Mouse (Mus musculus): ENCODE measurements around the gene Ube2s.

DNA sequence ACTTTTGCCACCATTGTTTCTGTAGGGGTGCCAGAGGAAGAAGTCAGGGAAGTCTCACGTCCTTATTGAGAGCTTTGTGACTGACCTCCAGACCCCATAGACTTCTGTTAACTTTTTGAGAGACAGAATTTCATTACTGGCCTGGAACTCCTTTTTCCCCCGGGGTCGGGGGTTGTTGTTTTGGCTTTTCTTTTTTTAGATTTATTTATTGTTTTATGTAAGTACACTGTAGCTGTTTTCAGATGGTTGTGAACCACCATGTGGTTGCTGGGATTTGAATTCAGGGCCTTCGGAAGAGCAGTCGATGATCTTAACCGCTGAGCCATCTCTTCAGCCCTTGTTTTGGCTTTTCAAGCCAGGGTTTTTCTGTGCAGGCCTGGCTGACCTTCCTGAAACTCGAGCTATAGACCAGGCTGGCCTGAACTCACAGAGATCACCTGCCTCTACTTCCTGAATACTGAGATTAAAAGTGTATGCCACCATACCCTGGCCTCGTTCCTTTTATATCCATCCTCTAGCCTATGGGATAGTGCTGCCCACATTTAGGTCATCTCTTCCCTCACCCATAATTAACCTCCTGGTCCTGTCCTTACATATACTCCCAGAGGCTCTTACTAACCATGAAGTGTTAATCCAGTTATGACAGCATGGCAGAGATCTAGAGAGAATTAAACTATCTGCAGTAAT lies 858 bp upstream of the Ube2s start:
- TF ChIP-seq CTCF (IDR thresholded peaks at IDR 0.05; ENCODE audit: low read depth) (no peak), EP300 (IDR thresholded peaks at IDR 0.05; ENCODE audit: low read depth) (no peak)
